Mouse (Mus musculus): ENCODE data around the gene Cep128.

GRCm38 (mm10) chr12:91262801-91263200, 121.4 kb downstream of the Cep128 start:
- TF ChIP-seq CTCF (IDR thresholded peaks at IDR 0.05; ENCODE audit: insufficient read depth, low read length) = no peak
- no peak for TF ChIP-seq POLR2A (IDR thresholded peaks at IDR 0.05; ENCODE audit: borderline replicate concordance, extremely low read depth, low read depth, low read length)

All from lung, adult 2 months (tissue).